Mouse (Mus musculus) MEL (cell line): ENCODE results near the gene Tiam1.

ENCODE experiments used
- CHD2 ChIP-seq: IDR thresholded peaks from 2 replicates; pipeline ENCODE4 v1.6.1; 2011; ENCODE audit warnings: low read length, improper control_type of control experiment
- CTCF ChIP-seq, 3 experiments: IDR thresholded peaks in 2 of 3; conservative IDR thresholded peaks in 1 of 3; 2 replicates each; pipeline ENCODE4 v1.5.1; 2011 to 2012; ENCODE audit warnings: low read length in 3 of 3, low read depth in 2 of 3, mild to moderate bottlenecking in 2 of 3, improper control_type of control experiment in 1 of 3, inconsistent platforms in 1 of 3, mixed read lengths in 1 of 3, moderate library complexity in 1 of 3; ENCODE audit not compliant: control insufficient read depth in 1 of 3, insufficient read depth in 1 of 3, poor library complexity in 1 of 3, severe bottlenecking in 1 of 3
- GATA1 ChIP-seq: IDR thresholded peaks from 2 replicates; pipeline ENCODE4 v1.6.1; 2011; ENCODE audit warnings: low read depth, low read length, improper control_type of control experiment
- POLR2A ChIP-seq, 2 experiments: IDR thresholded peaks; 2 replicates each; pipeline ENCODE4 v1.6.1; 2011 to 2012; ENCODE audit warnings: low read length in 2 of 2, mild to moderate bottlenecking in 2 of 2, control low read depth in 1 of 2, improper control_type of control experiment in 1 of 2, low read depth in 1 of 2, moderate library complexity in 1 of 2; ENCODE audit not compliant: control insufficient read depth in 1 of 2, insufficient read depth in 1 of 2, poor library complexity in 1 of 2

GRCm38 (mm10) chr16:90051051-90051450, 92.5 kb downstream of the Tiam1 start:
- no peak for TF ChIP-seq CTCF (IDR thresholded peaks at IDR 0.05 in 2 of 3, conservative IDR thresholded peaks at IDR 0.05 in 1 of 3; ENCODE audit: control insufficient read depth in 1 of 3, insufficient read depth in 1 of 3, low read depth in 2 of 3, low read length in 3 of 3, poor library complexity in 1 of 3, severe bottlenecking in 1 of 3)
- TF ChIP-seq CHD2, result no peak
- peak; percentile 75 for TF ChIP-seq GATA1
- TF ChIP-seq POLR2A (IDR thresholded peaks at IDR 0.05; ENCODE audit: control insufficient read depth in 1 of 2, insufficient read depth in 1 of 2, low read depth in 1 of 2, low read length in 2 of 2, poor library complexity in 1 of 2), result no peak
